Mouse (Mus musculus): ENCODE measurements around the gene D1Ertd622e. TPM values are rescaled to one million over a fixed set of nuclear protein-coding genes. Genes with fewer than 3 reads are reported as not detected.

D1Ertd622e gene
- polyA plus RNA-seq, 1 experiment from 2014 or later, result 62.8 TPM

- Histone ChIP-seq H3K4me1 (replicated peaks; ENCODE audit: control insufficient read depth, insufficient read depth, low read length) (no peaks in the 10 kb centered on the region), H3K36me3 (replicated peaks; ENCODE audit: control insufficient read depth, insufficient read depth) (no peaks in the 10 kb centered on the region), H3K9me3 (ENCODE audit: control insufficient read depth, low read length) (no peaks in the 10 kb centered on the region), H3K27ac (no peak overlapping the region), H3K4me2 (replicated peaks) (no peak overlapping the region), H3K4me3 (replicated peaks; ENCODE audit: low read length) (no peak overlapping the region), H3K9ac (no peak overlapping the region), H3K27me3 (ENCODE audit: control insufficient read depth, insufficient read depth, low read length) (no peaks in the 10 kb centered on the region)
- ATAC-seq (ENCODE audit: low FRiP score) (no peak), DNase-seq (ENCODE audit: low spot score) (no peak)
- 88% methylated on average over 2 of the region's 2 CpGs for WGBS
These were observed 84.5 kb downstream of the D1Ertd622e start for GRCm38 (mm10) chr1:97577062-97578024.

GRCm38 (mm10) chr1:97576576-97576975 lies 85.3 kb downstream of the D1Ertd622e start:
- WGBS, result 94% methylated on average over 3 of the region's 3 CpGs
- no peaks in the 10 kb centered on the region for H3K27me3 ChIP-seq (ENCODE audit: control insufficient read depth, insufficient read depth, low read length)
- DNase-seq (ENCODE audit: low spot score), result no peak
- no peak overlapping the region for H3K27ac ChIP-seq
- H3K36me3 ChIP-seq (replicated peaks; ENCODE audit: control insufficient read depth, insufficient read depth), result no peaks in the 10 kb centered on the region
- H3K9me3 ChIP-seq (ENCODE audit: control insufficient read depth, low read length), result no peaks in the 10 kb centered on the region
- H3K4me1 ChIP-seq (replicated peaks; ENCODE audit: control insufficient read depth, insufficient read depth, low read length), result no peaks in the 10 kb centered on the region
- no peak overlapping the region for H3K4me3 ChIP-seq (replicated peaks; ENCODE audit: low read length)
- ATAC-seq (ENCODE audit: low FRiP score), result no peak
- H3K4me2 ChIP-seq (replicated peaks), result no peak overlapping the region
- no peak overlapping the region for H3K9ac ChIP-seq

GRCm38 (mm10) chr1:97570814-97571213 lies 91.1 kb downstream of the D1Ertd622e start:
- Histone ChIP-seq H3K27ac (no peak overlapping the region), H3K4me2 (replicated peaks) (no peak overlapping the region), H3K9me3 (ENCODE audit: control insufficient read depth, low read length) (no peaks in the 10 kb centered on the region), H3K27me3 (ENCODE audit: control insufficient read depth, insufficient read depth, low read length) (no peaks in the 10 kb centered on the region), H3K9ac (no peak overlapping the region), H3K4me1 (replicated peaks; ENCODE audit: control insufficient read depth, insufficient read depth, low read length) (no peaks in the 10 kb centered on the region), H3K36me3 (replicated peaks; ENCODE audit: control insufficient read depth, insufficient read depth) (no peaks in the 10 kb centered on the region), H3K4me3 (replicated peaks; ENCODE audit: low read length) (no peak overlapping the region)
- DNase-seq (ENCODE audit: low spot score), result no peak
- 60% methylated on average over 9 of the region's 9 CpGs for WGBS
- ATAC-seq (ENCODE audit: low FRiP score), result no peak

- H3K4me2 ChIP-seq (replicated peaks), result no peak overlapping the region
- WGBS, result 85% methylated on average over 4 of the region's 4 CpGs
- H3K4me1 ChIP-seq (replicated peaks; ENCODE audit: control insufficient read depth, insufficient read depth, low read length), result no peaks in the 10 kb centered on the region
- no peak overlapping the region for H3K4me3 ChIP-seq (replicated peaks; ENCODE audit: low read length)
- H3K27ac ChIP-seq, result no peak overlapping the region
- DNase-seq (ENCODE audit: low spot score) (no peak), ATAC-seq (ENCODE audit: low FRiP score) (no peak)
- no peaks in the 10 kb centered on the region for H3K9me3 ChIP-seq (ENCODE audit: control insufficient read depth, low read length)
- H3K9ac ChIP-seq, result no peak overlapping the region
- no peaks in the 10 kb centered on the region for H3K36me3 ChIP-seq (replicated peaks; ENCODE audit: control insufficient read depth, insufficient read depth)
- H3K27me3 ChIP-seq (ENCODE audit: control insufficient read depth, insufficient read depth, low read length), result no peaks in the 10 kb centered on the region
These were observed 93.9 kb downstream of the D1Ertd622e start for GRCm38 (mm10) chr1:97567956-97568355.

- H3K9ac ChIP-seq, result no peak overlapping the region
- H3K27ac ChIP-seq, result no peak overlapping the region
- ATAC-seq (ENCODE audit: low FRiP score) (no peak), DNase-seq (ENCODE audit: low spot score) (no peak)
- WGBS, result 97% methylated on average over 1 of the region's 1 CpGs
- no peaks in the 10 kb centered on the region for H3K9me3 ChIP-seq (ENCODE audit: control insufficient read depth, low read length)
- no peak overlapping the region for H3K4me3 ChIP-seq (replicated peaks; ENCODE audit: low read length)
- no peaks in the 10 kb centered on the region for H3K4me1 ChIP-seq (replicated peaks; ENCODE audit: control insufficient read depth, insufficient read depth, low read length)
- no peaks in the 10 kb centered on the region for H3K27me3 ChIP-seq (ENCODE audit: control insufficient read depth, insufficient read depth, low read length)
- H3K36me3 ChIP-seq (replicated peaks; ENCODE audit: control insufficient read depth, insufficient read depth), result no peaks in the 10 kb centered on the region
- H3K4me2 ChIP-seq (replicated peaks), result no peak overlapping the region
These were observed 97.2 kb downstream of the D1Ertd622e start for GRCm38 (mm10) chr1:97564641-97565040.

- ATAC-seq (ENCODE audit: low FRiP score), result no peak
- Histone ChIP-seq H3K4me3 (replicated peaks; ENCODE audit: low read length) (no peak overlapping the region), H3K4me2 (replicated peaks) (no peak overlapping the region), H3K27ac (no peak overlapping the region), H3K9ac (no peak overlapping the region), H3K27me3 (ENCODE audit: control insufficient read depth, insufficient read depth, low read length) (no peaks in the 10 kb centered on the region), H3K36me3 (replicated peaks; ENCODE audit: control insufficient read depth, insufficient read depth) (no peaks in the 10 kb centered on the region), H3K9me3 (ENCODE audit: control insufficient read depth, low read length) (no peaks in the 10 kb centered on the region), H3K4me1 (replicated peaks; ENCODE audit: control insufficient read depth, insufficient read depth, low read length) (no peaks in the 10 kb centered on the region)
- DNase-seq (ENCODE audit: low spot score), result no peak
- WGBS, result 93% methylated on average over 3 of the region's 3 CpGs
These were observed 99.0 kb downstream of the D1Ertd622e start for GRCm38 (mm10) chr1:97562867-97563266.

Other genes starting within 250 kb of the D1Ertd622e start
- gene Gin1, start 108.1 kb upstream of the D1Ertd622e start, polyA plus RNA-seq (2014; fragmentation: Nextera tagmentation; extraction: Ambion mirVana), result 12.7 and 13.1 TPM in 2 replicates
- gene Ppip5k2, start 108.3 kb upstream of the D1Ertd622e start, polyA plus RNA-seq (2014; fragmentation: Nextera tagmentation; extraction: Ambion mirVana), result 73.4 and 75.6 TPM in 2 replicates